Comparison of ENCODE assay signal across 14 mouse cellular contexts in genomic region chr14:35095506-35096059, GRCm38 (mm10).
A peak's percentile ranks its signal among the peaks of the same experiment; 100 is the strongest.
DNase-seq lines count a peak whose midpoint lies in the region; ATAC-seq and TF ChIP-seq lines count a peak whose summit lies in the region.
"Had no signal": no experiment of that assay in that cellular context is flagged by ENCODE, and none has a peak within 500 bp of the region (broad histone marks: within the 10 kb centered on the region; RNA-seq: fewer than 3 reads in every experiment).

No protein-coding gene starts in this region.

- no peak for TF ChIP-seq CTCF in brain, embryonic 14.5 days (IDR thresholded peaks at IDR 0.05; ENCODE audit: borderline replicate concordance, extremely low read depth, insufficient read depth, insufficient read length)

- TF ChIP-seq POLR2A in brain, embryonic 14.5 days (IDR thresholded peaks at IDR 0.05; ENCODE audit: borderline replicate concordance, extremely low read depth, insufficient read depth, insufficient read length, poor library complexity, severe bottlenecking): no peak

- no peak overlapping the region for H3K4me2 ChIP-seq in heart, embryonic 12.5 days
- no peak overlapping the region for H3K4me2 ChIP-seq in limb, embryonic 12.5 days
- H3K4me2 ChIP-seq in hindbrain, embryonic 16.5 days (ENCODE audit: low read length): no peak overlapping the region

- H3K36me3 ChIP-seq in heart, embryonic 12.5 days: no peaks in the 10 kb centered on the region
- no peaks in the 10 kb centered on the region for H3K36me3 ChIP-seq in limb, embryonic 12.5 days
- no peaks in the 10 kb centered on the region for H3K36me3 ChIP-seq in limb, embryonic 10.5 days
- no peaks in the 10 kb centered on the region for H3K36me3 ChIP-seq in hindbrain, embryonic 16.5 days (ENCODE audit: control insufficient read depth, insufficient read depth, low read length)

- H3K4me1 ChIP-seq in heart, embryonic 12.5 days (replicated peaks): peaks cover 10% of the 10 kb centered on the region
- no peaks in the 10 kb centered on the region for H3K4me1 ChIP-seq in limb, embryonic 12.5 days (replicated peaks)
- no peaks in the 10 kb centered on the region for H3K4me1 ChIP-seq in limb, embryonic 10.5 days
- peaks cover 13% of the 10 kb centered on the region for H3K4me1 ChIP-seq in hindbrain, embryonic 16.5 days (ENCODE audit: control insufficient read depth, insufficient read depth, low read depth, low read length)
- H3K4me1 ChIP-seq: megakaryocyte, embryonic 14.5 days had no signal

- no peaks in the 10 kb centered on the region for H3K9me3 ChIP-seq in heart, embryonic 12.5 days (replicated peaks)
- no peaks in the 10 kb centered on the region for H3K9me3 ChIP-seq in limb, embryonic 12.5 days
- H3K9me3 ChIP-seq in limb, embryonic 10.5 days (replicated peaks): no peaks in the 10 kb centered on the region
- H3K9me3 ChIP-seq in hindbrain, embryonic 16.5 days (ENCODE audit: control insufficient read depth, low read length): no peaks in the 10 kb centered on the region

- WGBS in heart, embryonic 12.5 days: 19% methylated on average over 9 of the region's 9 CpGs
- whole genome bisulfite sequencing in limb, embryonic 12.5 days: 46% methylated on average over 9 of the region's 9 CpGs
- WGBS in limb, embryonic 10.5 days: 47% methylated on average over 9 of the region's 9 CpGs
- WGBS in hindbrain, embryonic 16.5 days: 30% methylated on average over 9 of the region's 9 CpGs

- no peak overlapping the region for H3K9ac ChIP-seq in heart, embryonic 12.5 days
- no peak overlapping the region for H3K9ac ChIP-seq in limb, embryonic 12.5 days (replicated peaks)
- H3K9ac ChIP-seq in hindbrain, embryonic 16.5 days (ENCODE audit: low read depth, low read length): no peak overlapping the region
- H3K9ac ChIP-seq: liver, postnatal 0 days had no signal

- H3K4me3 ChIP-seq in heart, embryonic 12.5 days: no peak overlapping the region
- H3K4me3 ChIP-seq in limb, embryonic 12.5 days (replicated peaks): no peak overlapping the region
- no peak overlapping the region for H3K4me3 ChIP-seq in limb, embryonic 10.5 days
- no peak overlapping the region for H3K4me3 ChIP-seq in hindbrain, embryonic 16.5 days (ENCODE audit: low read length)
- H3K4me3 ChIP-seq: gastrocnemius, adult 2 months; megakaryocyte, embryonic 14.5 days had no signal

- no peak overlapping the region for H3K27ac ChIP-seq in heart, embryonic 12.5 days (ENCODE audit: poor library complexity, severe bottlenecking)
- no peak overlapping the region for H3K27ac ChIP-seq in limb, embryonic 12.5 days
- H3K27ac ChIP-seq in limb, embryonic 10.5 days: no peak overlapping the region
- no peak overlapping the region for H3K27ac ChIP-seq in hindbrain, embryonic 16.5 days (ENCODE audit: low read depth, low read length)
- H3K27ac ChIP-seq: gastrocnemius, adult 2 months had no signal

- ATAC-seq in heart, embryonic 12.5 days (ENCODE audit: insufficient number of reproducible peaks, low FRiP score): no peak
- ATAC-seq in limb, embryonic 12.5 days (ENCODE audit: insufficient number of reproducible peaks, insufficient read depth, low FRiP score, low TSS enrichment, low read depth): 0 out of 2 replicates have a peak, but pooled peaks have one; percentile 24
- peak; percentile 51 for ATAC-seq in hindbrain, embryonic 16.5 days
- ATAC-seq: liver, postnatal 0 days; Patski had no signal

- H3K27me3 ChIP-seq in heart, embryonic 12.5 days (replicated peaks): 0 out of 2 replicates have a peak, but pooled peaks cover 3% of the 10 kb centered on the region
- no peaks in the 10 kb centered on the region for H3K27me3 ChIP-seq in limb, embryonic 12.5 days
- no peaks in the 10 kb centered on the region for H3K27me3 ChIP-seq in limb, embryonic 10.5 days (ENCODE audit: low read depth, poor library complexity, severe bottlenecking)
- H3K27me3 ChIP-seq in hindbrain, embryonic 16.5 days (replicated peaks; ENCODE audit: control insufficient read depth, insufficient read depth, low read length): no peaks in the 10 kb centered on the region
- H3K27me3 ChIP-seq: megakaryocyte, embryonic 14.5 days had no signal

- DNase-seq in heart, adult 11 months: peak; percentile 71
- no peak for DNase-seq in limb, embryonic 10.5 days (ENCODE audit: low spot score)
- peak; percentile 80 for DNase-seq in brain, embryonic 14.5 days (ENCODE audit: low read depth)
- DNase-seq in cerebellum, adult 11 months: no peak
- no peak for DNase-seq in ovary, postnatal 14 days (ENCODE audit: low spot score)
- DNase-seq: cerebellum, adult 9-11 months; gastrocnemius, adult 2 months; liver, postnatal 0 days; thymus, adult 18-20 months had no signal

Comparison
In these comparisons a context has a peak if more than half of its experiments do, and no peak if none do; other contexts are left out.
1. DNase-seq: peak in heart, adult 11 months (single experiment) and brain, embryonic 14.5 days (single experiment); none in limb, embryonic 10.5 days (single experiment), cerebellum, adult 11 months (single experiment) and ovary, postnatal 14 days (single experiment).